Mouse (Mus musculus) liver, embryonic 13.5 days (tissue): ENCODE measurements around the gene Foxj1. TPM values are rescaled to one million over a fixed set of nuclear protein-coding genes. Genes with fewer than 3 reads are reported as not detected.
A peak's percentile ranks its signal among the peaks of the same experiment; 100 is the strongest.

Experiments used
- ATAC-seq: fragments of 200-750 bp; cut with Nextera tagmentation; 2 replicates; pipeline ENCODE4 v1.8.0; 2017; ENCODE audit warnings: low read depth, mild to moderate bottlenecking, moderate number of reproducible peaks, moderate library complexity
- DNase-seq: peaks from one replicate; pipeline ENCODE4 v3.0.0; 2022
- H3K27ac ChIP-seq: fragments of 300-500 bp; sonication (generic); 2 replicates; pipeline ENCODE4 v1.5.1; 2015; ENCODE audit warnings: moderate library complexity, mild to moderate bottlenecking, inconsistent platforms
- H3K27me3 ChIP-seq: fragments of 300-500 bp; sonication (generic); 2 replicates; pipeline ENCODE4 v1.6.1; 2015; ENCODE audit warnings: mild to moderate bottlenecking, inconsistent platforms
- H3K36me3 ChIP-seq: fragments of 300-500 bp; sonication (generic); 2 replicates; pipeline ENCODE4 v1.6.1; 2015; ENCODE audit warnings: mild to moderate bottlenecking, inconsistent platforms
- H3K4me1 ChIP-seq: fragments of 300-500 bp; sonication (generic); replicated peaks from 2 replicates; pipeline ENCODE4 v1.6.1; 2015; ENCODE audit warnings: inconsistent platforms
- H3K4me2 ChIP-seq: fragments of 300-500 bp; sonication (generic); 2 replicates; pipeline ENCODE4 v1.6.1; 2015; ENCODE audit warnings: inconsistent platforms, mild to moderate bottlenecking, moderate library complexity
- H3K4me3 ChIP-seq: fragments of 300-500 bp; sonication (generic); replicated peaks from 2 replicates; pipeline ENCODE4 v1.5.1; 2015; ENCODE audit warnings: mild to moderate bottlenecking, inconsistent platforms
- H3K9ac ChIP-seq: fragments of 300-500 bp; sonication (generic); 2 replicates; pipeline ENCODE4 v1.6.1; 2015; ENCODE audit warnings: mild to moderate bottlenecking, inconsistent platforms
- H3K9me3 ChIP-seq: fragments of 300-500 bp; sonication (generic); replicated peaks from 2 replicates; pipeline ENCODE4 v1.6.1; 2016; ENCODE audit warnings: inconsistent platforms
- WGBS: fragments of 180-500 bp; shearing (Covaris S2); methylation state at CpG from one replicate; pipeline ENCODE4 v1.1.7; 2015; ENCODE audit not compliant: insufficient replicate concordance; 5-methylcytosine and 5-hydroxymethylcytosine counted together
- polyA plus RNA-seq: library from polyadenylated mRNA; unstranded; fragments of >200 nt; fragmentation: Nextera tagmentation; extraction: Ambion mirVana; gene quantifications from 2 replicates; pipeline ENCODE4 v1.2.1, GENCODE M21; 2015

The Foxj1 gene
- polyA plus RNA-seq, 1 experiment from 2014 or later = 1.1 TPM

DNA sequence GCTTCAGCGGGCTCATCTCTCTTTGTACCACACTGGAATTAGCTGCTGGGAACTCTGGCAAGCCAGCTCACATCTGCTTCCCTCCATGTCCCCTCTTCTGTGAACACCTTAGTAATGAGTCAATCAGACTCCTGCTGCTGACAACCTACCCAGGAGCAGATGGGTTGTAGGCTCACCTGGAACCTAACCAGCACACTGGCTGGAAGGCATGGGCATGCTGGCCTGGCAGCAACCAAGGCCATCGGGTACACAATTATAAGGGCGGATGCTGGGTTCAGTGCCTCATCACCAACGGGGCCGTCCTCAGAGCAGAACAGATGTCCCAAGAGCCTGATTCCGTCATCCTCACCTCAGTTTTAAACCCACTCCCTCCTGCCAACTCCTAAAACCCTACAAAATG lies 36.6 kb downstream of the Foxj1 start:
- Histone ChIP-seq H3K4me3 (no peak overlapping the region), H3K27me3 (no peaks in the 10 kb centered on the region), H3K4me2 (no peak overlapping the region), H3K36me3 (peaks cover 48% of the 10 kb centered on the region), H3K9ac (no peak overlapping the region), H3K27ac (no peak overlapping the region), H3K9me3 (no peaks in the 10 kb centered on the region), H3K4me1 (peaks cover 6% of the 10 kb centered on the region)
- no peak for ATAC-seq
- 84% methylated on average over 6 of the region's 6 CpGs for WGBS
- no peak for DNase-seq

DNA sequence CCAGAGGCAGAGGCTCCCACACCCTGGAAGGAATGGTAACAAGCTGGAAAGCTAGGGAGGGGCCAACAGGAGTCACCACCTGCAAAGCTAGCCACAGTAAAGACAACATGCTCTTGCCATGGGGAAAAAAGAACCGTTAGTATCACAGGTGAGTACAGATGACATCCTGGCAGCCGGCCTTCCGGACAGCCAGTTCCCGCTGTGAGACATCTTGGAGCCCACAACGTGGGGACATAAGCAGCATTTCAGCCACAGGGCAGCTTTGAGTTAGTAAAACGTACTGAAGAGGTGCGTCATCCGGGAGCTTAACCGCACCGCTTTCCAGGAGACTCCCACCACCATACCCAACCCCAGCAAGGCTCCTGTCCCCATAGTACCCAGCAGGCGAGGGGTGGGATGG lies 37.0 kb downstream of the Foxj1 start:
- Histone ChIP-seq H3K4me3 (no peak overlapping the region), H3K4me1 (peaks cover 10% of the 10 kb centered on the region), H3K4me2 (no peak overlapping the region), H3K36me3 (peaks cover 44% of the 10 kb centered on the region), H3K27me3 (no peaks in the 10 kb centered on the region), H3K27ac (no peak overlapping the region), H3K9ac (no peak overlapping the region), H3K9me3 (no peaks in the 10 kb centered on the region)
- ATAC-seq (no peak), DNase-seq (no peak)
- 88% methylated on average over 11 of the region's 11 CpGs for WGBS

DNA sequence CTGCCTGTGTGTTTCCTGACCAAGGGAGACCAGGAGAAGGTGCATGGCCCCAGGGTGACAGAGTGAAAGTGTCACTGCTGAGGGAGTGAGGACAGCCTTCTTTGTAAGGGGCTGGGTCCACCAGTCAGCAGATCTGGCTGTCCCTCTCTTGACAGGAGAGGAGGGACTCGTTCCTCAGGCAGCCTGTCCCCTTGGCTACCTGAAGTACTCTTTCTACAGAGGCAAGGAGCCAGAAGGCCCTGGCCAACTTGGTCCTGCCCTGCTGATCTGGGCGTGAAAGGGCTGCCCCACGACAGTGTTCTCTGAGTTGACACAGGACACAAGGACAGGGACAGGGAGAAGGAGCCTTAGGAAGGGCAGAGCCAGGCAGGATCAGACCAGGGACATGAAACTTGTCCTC lies 38.2 kb downstream of the Foxj1 start:
- Histone ChIP-seq H3K4me1 (peaks cover 15% of the 10 kb centered on the region), H3K9me3 (no peaks in the 10 kb centered on the region), H3K36me3 (peaks cover 33% of the 10 kb centered on the region), H3K4me3 (no peak overlapping the region), H3K27ac (no peak overlapping the region), H3K4me2 (no peak overlapping the region), H3K9ac (no peak overlapping the region), H3K27me3 (no peaks in the 10 kb centered on the region)
- ATAC-seq (no peak), DNase-seq (no peak)
- 66% methylated on average over 3 of the region's 3 CpGs for WGBS

DNA sequence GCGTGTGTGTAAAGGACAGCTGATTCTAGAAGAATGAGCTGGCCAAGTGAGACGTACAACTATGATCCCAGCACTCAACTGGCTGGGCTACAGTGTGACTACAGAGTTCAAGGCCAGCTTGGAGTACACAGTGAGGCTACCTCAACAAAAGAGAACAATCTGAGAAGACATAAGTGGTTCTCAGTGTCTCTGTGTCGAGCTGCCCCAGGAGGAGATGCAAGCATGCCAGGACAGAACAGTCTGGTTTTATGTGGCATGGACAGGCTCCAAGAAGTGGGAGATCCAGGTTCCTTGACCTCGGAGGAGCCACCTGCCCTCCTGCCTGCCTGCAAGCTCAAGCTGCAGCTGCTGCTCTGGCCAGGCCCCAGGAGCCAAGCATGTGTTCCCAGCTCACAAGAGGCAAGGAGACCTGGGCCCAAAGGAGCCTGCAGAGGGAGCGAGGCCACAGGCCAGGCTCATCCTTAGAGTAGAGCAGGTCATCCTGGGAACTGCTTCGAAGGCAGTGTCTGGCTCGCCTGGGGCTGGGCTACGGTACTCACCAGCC lies 38.9 kb downstream of the Foxj1 start:
- 79% methylated on average over 8 of the region's 8 CpGs for WGBS
- no peak for ATAC-seq
- H3K27me3 ChIP-seq = no peaks in the 10 kb centered on the region
- no peak for DNase-seq
- H3K27ac ChIP-seq = no peak overlapping the region
- no peak overlapping the region for H3K4me3 ChIP-seq
- peaks cover 27% of the 10 kb centered on the region for H3K36me3 ChIP-seq
- no peak overlapping the region for H3K4me2 ChIP-seq
- H3K9ac ChIP-seq = no peak overlapping the region
- H3K4me1 ChIP-seq = peaks cover 15% of the 10 kb centered on the region
- no peaks in the 10 kb centered on the region for H3K9me3 ChIP-seq

DNA sequence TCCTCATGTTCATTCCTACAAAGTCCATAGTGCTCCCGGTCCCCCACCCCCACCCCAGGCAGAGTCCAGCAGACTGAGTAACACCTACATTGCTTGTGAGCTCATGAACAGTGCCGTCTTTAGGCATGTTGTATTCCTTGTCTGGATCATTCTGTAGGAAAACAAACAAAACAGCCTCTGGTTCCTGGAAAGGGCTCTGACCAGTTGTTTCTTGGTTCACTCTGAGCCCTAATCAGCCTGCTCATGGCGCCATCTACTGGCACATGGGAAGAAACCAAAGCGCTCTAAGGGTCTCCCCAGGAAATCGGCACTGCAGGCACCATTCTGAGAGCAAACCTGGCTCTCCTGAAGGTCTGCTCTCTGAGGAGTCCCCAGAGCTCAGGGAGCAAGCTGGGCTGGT lies 40.9 kb downstream of the Foxj1 start:
- Histone ChIP-seq H3K9ac (no peak overlapping the region), H3K27ac (no peak overlapping the region), H3K27me3 (no peaks in the 10 kb centered on the region), H3K4me1 (peaks cover 19% of the 10 kb centered on the region), H3K4me2 (no peak overlapping the region), H3K4me3 (no peak overlapping the region), H3K36me3 (peaks cover 32% of the 10 kb centered on the region), H3K9me3 (no peaks in the 10 kb centered on the region)
- DNase-seq (no peak), ATAC-seq (no peak)
- 50% methylated on average over 5 of the region's 5 CpGs for WGBS

DNA sequence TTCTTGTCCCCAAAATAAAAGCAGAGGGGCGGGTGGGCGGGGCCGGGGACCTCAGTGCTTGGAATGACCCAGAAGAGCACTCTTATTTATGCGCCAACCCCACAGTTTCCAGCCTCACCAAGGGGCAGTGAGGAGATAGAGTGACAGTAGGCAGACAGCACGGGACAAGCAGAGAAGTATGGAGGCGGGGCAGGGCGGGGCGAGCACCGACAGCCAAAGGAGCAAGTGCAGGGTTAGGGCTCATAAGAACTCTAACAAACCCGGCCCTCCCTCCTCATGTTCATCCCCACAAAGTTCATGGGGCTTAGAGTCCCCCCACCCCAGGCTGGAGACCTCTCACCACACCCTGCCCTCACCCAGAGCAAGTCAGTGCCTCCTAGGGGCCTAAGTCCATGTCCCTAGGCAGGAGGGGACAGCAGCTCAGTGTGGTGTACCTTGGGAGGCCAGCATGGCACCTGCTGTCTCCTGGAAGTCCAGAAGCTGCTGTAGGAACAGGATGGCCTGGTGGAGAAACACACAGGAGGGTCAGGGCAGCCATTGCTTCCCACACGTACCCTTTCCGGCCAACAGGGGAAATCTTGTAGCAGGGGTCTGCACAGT lies 41.6 kb downstream of the Foxj1 start:
- Histone ChIP-seq H3K4me1 (peaks cover 20% of the 10 kb centered on the region), H3K4me2 (no peak overlapping the region), H3K27me3 (no peaks in the 10 kb centered on the region), H3K9me3 (no peaks in the 10 kb centered on the region), H3K4me3 (no peak overlapping the region), H3K27ac (no peak overlapping the region), H3K9ac (no peak overlapping the region), H3K36me3 (peaks cover 33% of the 10 kb centered on the region)
- 59% methylated on average over 12 of the region's 12 CpGs for WGBS
- DNase-seq (no peak), ATAC-seq (0 out of 2 replicates have a peak, but pooled peaks have one; percentile 35)

DNA sequence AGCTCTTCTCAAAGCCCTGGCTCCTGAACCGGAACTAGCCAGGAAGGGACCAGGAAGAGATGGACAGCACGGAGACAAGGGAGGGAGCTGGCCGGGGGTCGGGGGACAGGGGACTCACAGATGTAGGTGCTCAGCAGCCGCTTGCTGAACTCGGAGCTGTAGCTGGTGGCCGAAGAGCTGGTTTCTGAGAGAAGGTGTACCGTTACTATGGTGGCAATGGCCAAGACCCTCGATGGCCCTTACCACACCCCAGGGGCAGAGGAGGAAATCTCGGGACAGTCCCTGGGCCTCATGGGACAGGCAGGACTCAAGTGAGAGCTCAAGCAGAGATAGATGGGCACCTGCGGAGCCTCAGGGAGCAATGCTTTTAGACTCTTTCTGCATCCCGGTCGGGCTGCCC lies 42.8 kb downstream of the Foxj1 start:
- no peak for ATAC-seq
- no peaks in the 10 kb centered on the region for H3K9me3 ChIP-seq
- H3K36me3 ChIP-seq = peaks cover 38% of the 10 kb centered on the region
- no peak overlapping the region for H3K4me2 ChIP-seq
- H3K27me3 ChIP-seq = no peaks in the 10 kb centered on the region
- no peak overlapping the region for H3K27ac ChIP-seq
- H3K4me3 ChIP-seq = no peak overlapping the region
- DNase-seq = no peak
- H3K9ac ChIP-seq = no peak overlapping the region
- WGBS = 82% methylated on average over 13 of the region's 13 CpGs
- H3K4me1 ChIP-seq = peaks cover 32% of the 10 kb centered on the region

DNA sequence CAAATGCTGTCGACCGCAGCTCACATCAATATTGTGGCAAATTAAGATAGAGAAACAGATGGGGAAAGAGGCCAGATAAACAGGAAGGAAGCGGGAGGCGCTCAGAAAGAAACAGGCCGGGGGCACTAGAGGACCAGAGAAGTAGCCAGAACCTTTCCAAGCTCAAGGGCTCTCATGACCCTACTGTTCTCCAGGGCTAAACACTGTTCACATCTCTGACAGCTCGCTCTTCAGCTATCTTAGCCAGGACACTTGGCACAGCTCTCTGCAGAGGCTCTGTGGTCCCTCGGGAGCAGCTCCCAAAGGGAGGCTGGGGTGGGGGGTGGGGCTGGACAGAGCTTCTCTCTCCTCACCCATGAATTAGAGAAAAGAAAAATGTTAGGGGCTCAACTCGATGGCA lies 44.6 kb downstream of the Foxj1 start:
- no peaks in the 10 kb centered on the region for H3K9me3 ChIP-seq
- no peak overlapping the region for H3K4me3 ChIP-seq
- H3K4me1 ChIP-seq = peaks cover 32% of the 10 kb centered on the region
- no peak for DNase-seq
- 44% methylated on average over 8 of the region's 8 CpGs for WGBS
- peaks cover 7% of the 10 kb centered on the region for H3K27me3 ChIP-seq
- H3K27ac ChIP-seq = no peak overlapping the region
- no peak for ATAC-seq
- H3K36me3 ChIP-seq = peaks cover 33% of the 10 kb centered on the region
- no peak overlapping the region for H3K4me2 ChIP-seq
- H3K9ac ChIP-seq = no peak overlapping the region

DNA sequence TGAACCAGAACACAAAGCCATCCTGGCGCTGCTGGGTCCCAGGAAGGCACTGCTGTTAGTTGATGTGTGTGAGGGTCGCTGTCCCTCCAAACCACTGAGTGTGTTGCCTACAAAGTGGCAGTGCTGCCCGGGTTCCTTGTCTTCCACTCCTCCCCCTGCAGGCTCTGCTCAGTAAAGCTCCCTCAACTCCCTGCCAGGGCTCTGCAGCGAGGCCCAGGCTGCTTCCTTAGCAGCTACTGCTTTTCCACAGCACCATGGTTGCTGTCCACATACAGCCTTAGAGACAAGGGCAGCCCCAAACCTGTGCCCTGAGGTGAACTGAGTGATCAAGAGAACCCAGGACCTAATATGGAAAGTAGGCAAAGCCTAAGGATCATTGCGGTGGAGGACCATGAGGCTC lies 47.8 kb downstream of the Foxj1 start:
- Histone ChIP-seq H3K27ac (no peak overlapping the region), H3K27me3 (peaks cover 39% of the 10 kb centered on the region), H3K4me2 (no peak overlapping the region), H3K9me3 (0 out of 2 replicates have a peak, but pooled peaks cover 4% of the 10 kb centered on the region), H3K4me1 (peaks cover 17% of the 10 kb centered on the region), H3K36me3 (peaks cover 24% of the 10 kb centered on the region), H3K9ac (no peak overlapping the region), H3K4me3 (no peak overlapping the region)
- WGBS = 78% methylated on average over 5 of the region's 5 CpGs
- DNase-seq (no peak), ATAC-seq (no peak)

DNA sequence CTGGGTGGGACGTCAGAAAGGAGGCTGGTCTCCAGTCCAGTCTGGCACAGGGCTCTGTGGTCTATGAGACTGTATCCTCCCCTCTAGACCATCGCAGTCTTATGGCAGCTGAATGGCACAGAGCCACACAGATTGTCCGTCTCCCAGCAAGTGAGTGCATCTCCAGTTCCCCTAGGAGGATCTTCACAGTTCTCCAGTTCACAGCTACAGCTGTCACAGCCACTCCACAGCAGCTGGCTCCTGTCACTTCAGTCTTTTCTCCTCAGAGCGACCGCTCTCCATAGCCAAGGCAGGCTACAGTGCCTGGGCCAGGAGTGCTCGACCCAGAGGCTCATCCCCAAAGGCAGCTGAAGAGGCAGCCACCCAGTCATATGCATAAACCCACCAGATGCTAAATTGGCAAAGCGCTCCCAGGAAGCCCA lies 49.4 kb downstream of the Foxj1 start:
- H3K4me3 ChIP-seq = no peak overlapping the region
- DNase-seq (no peak), ATAC-seq (no peak)
- peaks cover 54% of the 10 kb centered on the region for H3K27me3 ChIP-seq
- H3K36me3 ChIP-seq = peaks cover 22% of the 10 kb centered on the region
- 63% methylated on average over 7 of the region's 7 CpGs for WGBS
- H3K9ac ChIP-seq = no peak overlapping the region
- no peak overlapping the region for H3K4me2 ChIP-seq
- H3K4me1 ChIP-seq = peaks cover 26% of the 10 kb centered on the region
- H3K27ac ChIP-seq = no peak overlapping the region
- 0 out of 2 replicates have a peak, but pooled peaks cover 4% of the 10 kb centered on the region for H3K9me3 ChIP-seq

DNA sequence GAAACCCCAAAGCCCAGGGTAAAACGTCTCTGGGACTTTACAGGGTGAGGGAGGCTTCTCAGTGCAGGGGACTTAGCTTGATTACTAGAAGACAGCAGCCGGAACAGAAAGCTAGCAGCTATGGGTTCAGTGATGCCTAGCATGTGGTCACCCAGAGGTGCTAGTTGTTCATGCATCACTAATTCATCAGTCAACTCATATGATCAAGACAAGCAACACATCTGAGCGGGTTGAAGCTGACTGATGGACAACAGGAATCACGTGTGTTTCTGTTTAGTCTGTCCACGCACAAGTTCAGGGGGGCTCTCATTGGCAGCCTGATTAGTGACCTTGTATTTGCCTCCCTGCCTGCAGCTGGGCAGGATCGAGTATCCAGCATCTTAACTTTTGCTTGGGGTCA lies 51.2 kb downstream of the Foxj1 start:
- Histone ChIP-seq H3K4me3 (no peak overlapping the region), H3K36me3 (peaks cover 10% of the 10 kb centered on the region), H3K27ac (no peak overlapping the region), H3K9ac (no peak overlapping the region), H3K4me1 (peaks cover 22% of the 10 kb centered on the region), H3K4me2 (no peak overlapping the region), H3K9me3 (0 out of 2 replicates have a peak, but pooled peaks cover 4% of the 10 kb centered on the region), H3K27me3 (peaks cover 68% of the 10 kb centered on the region)
- ATAC-seq = no peak
- no peak for DNase-seq
- WGBS = 46% methylated on average over 6 of the region's 6 CpGs

DNA sequence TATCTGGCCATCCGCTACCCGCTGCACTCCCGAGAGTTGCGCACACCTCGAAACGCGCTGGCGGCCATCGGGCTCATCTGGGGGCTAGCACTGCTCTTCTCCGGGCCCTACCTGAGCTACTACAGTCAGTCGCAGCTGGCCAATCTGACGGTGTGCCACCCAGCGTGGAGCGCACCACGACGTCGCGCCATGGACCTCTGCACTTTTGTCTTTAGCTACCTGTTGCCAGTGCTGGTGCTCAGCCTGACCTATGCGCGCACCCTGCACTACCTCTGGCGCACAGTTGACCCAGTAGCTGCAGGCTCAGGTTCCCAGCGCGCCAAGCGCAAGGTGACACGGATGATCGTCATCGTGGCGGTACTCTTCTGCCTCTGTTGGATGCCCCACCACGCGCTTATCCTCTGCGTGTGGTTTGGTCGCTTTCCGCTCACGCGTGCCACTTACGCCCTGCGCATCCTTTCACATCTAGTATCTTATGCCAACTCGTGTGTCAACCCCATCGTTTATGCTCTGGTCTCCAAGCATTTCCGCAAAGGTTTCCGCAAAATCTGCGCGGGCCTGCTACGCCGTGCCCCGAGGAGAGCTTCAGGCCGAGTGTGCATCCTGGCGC lies 52.2 kb downstream of the Foxj1 start:
- ATAC-seq (no peak), DNase-seq (no peak)
- Histone ChIP-seq H3K9me3 (0 out of 2 replicates have a peak, but pooled peaks cover 4% of the 10 kb centered on the region), H3K4me3 (no peak overlapping the region), H3K36me3 (no peaks in the 10 kb centered on the region), H3K27ac (no peak overlapping the region), H3K9ac (no peak overlapping the region), H3K27me3 (peaks cover 69% of the 10 kb centered on the region), H3K4me2 (no peak overlapping the region), H3K4me1 (peaks cover 15% of the 10 kb centered on the region)
- 10% methylated on average over 48 of the region's 48 CpGs for WGBS
